Mouse (Mus musculus) liver, adult 2 months (tissue): ENCODE data around the gene Gprc5c. TPM values are rescaled to one million over a fixed set of nuclear protein-coding genes. Genes with fewer than 3 reads are reported as not detected.

Experiments used
- DNase-seq: peaks from one replicate; pipeline ENCODE4 v3.0.0-alpha.2; 2011; ENCODE audit warnings: low read depth, low spot score; ENCODE audit errors: extremely low read depth
- H3K27ac ChIP-seq: fragments of 200-500 bp; replicated peaks from 2 replicates; pipeline ENCODE4 v1.5.1; 2012; ENCODE audit warnings: low read depth, mild to moderate bottlenecking, control low read depth, inconsistent platforms, low read length; ENCODE audit not compliant: insufficient read depth
- H3K27me3 ChIP-seq: fragments of 200-500 bp; 2 replicates; pipeline ENCODE4 v1.6.1; 2012; ENCODE audit warnings: mild to moderate bottlenecking, moderate library complexity, low read length, inconsistent platforms; ENCODE audit not compliant: control insufficient read depth, insufficient read depth
- H3K36me3 ChIP-seq: fragments of 200-500 bp; 2 replicates; pipeline ENCODE4 v1.6.1; 2012; ENCODE audit warnings: low read length, inconsistent platforms; ENCODE audit not compliant: control insufficient read depth, insufficient read depth
- H3K4me1 ChIP-seq: fragments of 200-500 bp; 2 replicates; pipeline ENCODE4 v1.6.1; 2011; ENCODE audit warnings: low read length; ENCODE audit not compliant: control insufficient read depth, insufficient read depth
- H3K4me3 ChIP-seq: fragments of 200-500 bp; 2 replicates; pipeline ENCODE4 v1.5.1; 2011; ENCODE audit warnings: low read depth, mild to moderate bottlenecking, control low read depth, low read length, moderate library complexity; ENCODE audit not compliant: insufficient read depth
- H3K79me2 ChIP-seq: fragments of 200-500 bp; 2 replicates; pipeline ENCODE4 v1.6.1; 2012; ENCODE audit warnings: inconsistent platforms, mild to moderate bottlenecking, low read length, moderate library complexity; ENCODE audit not compliant: control insufficient read depth, insufficient read depth
- H3K9ac ChIP-seq: fragments of 200-500 bp; 2 replicates; pipeline ENCODE4 v1.6.1; 2012; ENCODE audit warnings: low read depth, mild to moderate bottlenecking, control low read depth, inconsistent platforms, low read length
- CTCF ChIP-seq: fragments of 200-500 bp; IDR thresholded peaks from 2 replicates; pipeline ENCODE4 v1.5.1; 2011; ENCODE audit warnings: low read depth, low read length, control low read depth
- POLR2A ChIP-seq: fragments of 200-500 bp; IDR thresholded peaks from 2 replicates; pipeline ENCODE4 v1.6.1; 2011; ENCODE audit warnings: low read length, control low read depth; ENCODE audit not compliant: insufficient read depth; ENCODE audit errors: extremely low read depth
- WGBS: fragments of 180-500 bp; shearing (Covaris S2); methylation state at CpG from one replicate; pipeline ENCODE4 v1.1.7; 2018; 5-methylcytosine and 5-hydroxymethylcytosine counted together
- polyA plus RNA-seq: library from polyadenylated mRNA; depleted of rRNA; stranded (reverse); fragments of >200 nt; gene quantifications from 2 replicates; pipeline ENCODE4 v1.2.3, GENCODE M21; 2012
- total RNA-seq: library from RNA; depleted of rRNA; stranded (reverse); fragments of >200 nt; gene quantifications from 2 replicates; pipeline ENCODE4 v1.2.3, GENCODE M21; 2014

The Gprc5c gene
- total and polyA plus RNA-seq, 2 experiments = 51.4 to 93.9 TPM

GRCm38 (mm10) chr11:114816934-114817333 is 34.0 kb upstream of the Gprc5c start:
- no peaks in the 10 kb centered on the region for H3K27me3 ChIP-seq
- no peak for TF ChIP-seq POLR2A
- no peak for TF ChIP-seq CTCF
- H3K4me3 ChIP-seq = no peak overlapping the region
- no peaks in the 10 kb centered on the region for H3K79me2 ChIP-seq
- no peak overlapping the region for H3K27ac ChIP-seq
- no peak for DNase-seq
- no peaks in the 10 kb centered on the region for H3K36me3 ChIP-seq
- 93% methylated on average over 4 of the region's 4 CpGs for WGBS
- no peak overlapping the region for H3K9ac ChIP-seq
- peaks cover 2% of the 10 kb centered on the region; the same call in 1 of the 2 replicates for H3K4me1 ChIP-seq

- H3K9ac ChIP-seq = no peak overlapping the region
- no peak overlapping the region for H3K27ac ChIP-seq
- peak; percentile 24 for DNase-seq
- H3K36me3 ChIP-seq = no peaks in the 10 kb centered on the region
- 90% methylated on average over 7 of the region's 7 CpGs for WGBS
- H3K4me1 ChIP-seq = 0 out of 2 replicates have a peak, but pooled peaks cover 2% of the 10 kb centered on the region
- H3K4me3 ChIP-seq = no peak overlapping the region
- H3K27me3 ChIP-seq = no peaks in the 10 kb centered on the region
- no peaks in the 10 kb centered on the region for H3K79me2 ChIP-seq
- TF ChIP-seq POLR2A (no peak), CTCF (no peak)
Measured at GRCm38 (mm10) chr11:114818185-114818584, 32.8 kb upstream of the Gprc5c start.

- Histone ChIP-seq H3K4me3 (no peak overlapping the region), H3K36me3 (no peaks in the 10 kb centered on the region), H3K79me2 (no peaks in the 10 kb centered on the region), H3K4me1 (0 out of 2 replicates have a peak, but pooled peaks cover 2% of the 10 kb centered on the region), H3K27ac (no peak overlapping the region), H3K27me3 (no peaks in the 10 kb centered on the region), H3K9ac (no peak overlapping the region)
- WGBS = 79% methylated on average over 2 of the region's 2 CpGs
- TF ChIP-seq POLR2A (no peak), CTCF (no peak)
- DNase-seq = no peak
Measured at GRCm38 (mm10) chr11:114819110-114819509, 31.8 kb upstream of the Gprc5c start.

GRCm38 (mm10) chr11:114820444-114820843 is 30.5 kb upstream of the Gprc5c start:
- 79% methylated on average over 3 of the region's 3 CpGs for WGBS
- DNase-seq = no peak
- Histone ChIP-seq H3K27ac (no peak overlapping the region), H3K36me3 (no peaks in the 10 kb centered on the region), H3K79me2 (no peaks in the 10 kb centered on the region), H3K9ac (no peak overlapping the region), H3K4me1 (0 out of 2 replicates have a peak, but pooled peaks cover 2% of the 10 kb centered on the region), H3K27me3 (no peaks in the 10 kb centered on the region), H3K4me3 (no peak overlapping the region)
- TF ChIP-seq CTCF (no peak), POLR2A (no peak)

- H3K27me3 ChIP-seq = no peaks in the 10 kb centered on the region
- WGBS = 58% methylated on average over 1 of the region's 1 CpGs
- no peak overlapping the region for H3K9ac ChIP-seq
- no peaks in the 10 kb centered on the region for H3K79me2 ChIP-seq
- H3K36me3 ChIP-seq = no peaks in the 10 kb centered on the region
- H3K4me3 ChIP-seq = no peak overlapping the region
- no peak overlapping the region for H3K27ac ChIP-seq
- 0 out of 2 replicates have a peak, but pooled peaks cover 2% of the 10 kb centered on the region for H3K4me1 ChIP-seq
- DNase-seq = no peak
- TF ChIP-seq CTCF (no peak), POLR2A (no peak)
Measured at GRCm38 (mm10) chr11:114821325-114821724, 29.6 kb upstream of the Gprc5c start.

GRCm38 (mm10) chr11:114822727-114823126 is 28.2 kb upstream of the Gprc5c start:
- peak; percentile 83 for DNase-seq
- H3K4me3 ChIP-seq = no peak overlapping the region
- 33% methylated on average over 12 of the region's 12 CpGs for WGBS
- no peaks in the 10 kb centered on the region for H3K27me3 ChIP-seq
- H3K9ac ChIP-seq = no peak overlapping the region
- no peak overlapping the region for H3K27ac ChIP-seq
- H3K36me3 ChIP-seq = no peaks in the 10 kb centered on the region
- 0 out of 2 replicates have a peak, but pooled peaks cover 2% of the 10 kb centered on the region for H3K4me1 ChIP-seq
- TF ChIP-seq POLR2A (no peak), CTCF (no peak)
- H3K79me2 ChIP-seq = no peaks in the 10 kb centered on the region
